Mouse (Mus musculus): ENCODE results near the gene Cyp2e1. TPM values are rescaled to one million over a fixed set of nuclear protein-coding genes. Genes with fewer than 3 reads are reported as not detected.
"Not testable (repeated sequence)": the region's sequence is repeated elsewhere in the genome, so short reads cannot be mapped to it uniquely, and the experiment has no call there.

Gene Cyp2e1
- polyA plus RNA-seq (2017; shearing (Covaris generic)) = under 1 TPM in 1 of 2 experiments, not detected in 1; 0.21 TPM

- ATAC-seq = no peak
Observed at GRCm38 (mm10) chr7:140763447-140764020, at the start of gene Cyp2e1. Gene Cyp2e1 (plus strand): TSS chr7:140763739.

- ATAC-seq = no peak
Observed at GRCm38 (mm10) chr7:140717155-140718055, 46.1 kb upstream of the Cyp2e1 start.

- ATAC-seq = no peak
Observed at GRCm38 (mm10) chr7:140721095-140721494, 42.4 kb upstream of the Cyp2e1 start.

- no peak for ATAC-seq
Observed at GRCm38 (mm10) chr7:140725558-140725957, 38.0 kb upstream of the Cyp2e1 start.

GRCm38 (mm10) chr7:140733162-140733561 lies 30.4 kb upstream of the Cyp2e1 start:
- no peak for ATAC-seq

GRCm38 (mm10) chr7:140747402-140747801 lies 16.1 kb upstream of the Cyp2e1 start:
- no peak for ATAC-seq

GRCm38 (mm10) chr7:140748116-140748826 lies 15.3 kb upstream of the Cyp2e1 start:
- no peak for ATAC-seq

GRCm38 (mm10) chr7:140748827-140749160 lies 14.7 kb upstream of the Cyp2e1 start:
- ATAC-seq = no peak

GRCm38 (mm10) chr7:140754556-140754955 lies 9.0 kb upstream of the Cyp2e1 start:
- ATAC-seq = no peak

- ATAC-seq = no peak
Observed at GRCm38 (mm10) chr7:140756151-140756854, 7.2 kb upstream of the Cyp2e1 start.

- ATAC-seq = no peak
Observed at GRCm38 (mm10) chr7:140760647-140761046, 2.9 kb upstream of the Cyp2e1 start.

GRCm38 (mm10) chr7:140765391-140765790 lies 1.9 kb downstream of the Cyp2e1 start:
- not testable (repeated sequence) for ATAC-seq

- ATAC-seq = no peak
Observed at GRCm38 (mm10) chr7:140765888-140766739, 2.6 kb downstream of the Cyp2e1 start.

- no peak for ATAC-seq
Observed at GRCm38 (mm10) chr7:140780548-140780947, 17.0 kb downstream of the Cyp2e1 start.

- no peak for ATAC-seq
Observed at GRCm38 (mm10) chr7:140787406-140788052, 24.0 kb downstream of the Cyp2e1 start, which contains the start of gene Syce1. Gene Syce1 (minus strand): TSS chr7:140787852.

GRCm38 (mm10) chr7:140788053-140788435 lies 24.5 kb downstream of the Cyp2e1 start:
- no peak for ATAC-seq

GRCm38 (mm10) chr7:140793541-140793940 lies 30.0 kb downstream of the Cyp2e1 start:
- no peak for ATAC-seq

GRCm38 (mm10) chr7:140797619-140798018 lies 34.1 kb downstream of the Cyp2e1 start:
- no peak for ATAC-seq

GRCm38 (mm10) chr7:140798212-140798611 lies 34.7 kb downstream of the Cyp2e1 start:
- ATAC-seq = no peak

GRCm38 (mm10) chr7:140802629-140803028 lies 39.1 kb downstream of the Cyp2e1 start:
- ATAC-seq = no peak

- no peak for ATAC-seq
Observed at GRCm38 (mm10) chr7:140805704-140806103, 42.2 kb downstream of the Cyp2e1 start.
